Mouse (Mus musculus) MN1 (cell line): ENCODE data around the gene Fance.
A peak's percentile ranks its signal among the peaks of the same experiment; 100 is the strongest.
"Not testable (repeated sequence)": the region's sequence is repeated elsewhere in the genome, so short reads cannot be mapped to it uniquely, and the experiment has no call there.

Experiments
- DNase-seq: peaks from one replicate; pipeline ENCODE4 v3.0.0-alpha.2; 2016; ENCODE audit warnings: low spot score

The Fance gene

DNA sequence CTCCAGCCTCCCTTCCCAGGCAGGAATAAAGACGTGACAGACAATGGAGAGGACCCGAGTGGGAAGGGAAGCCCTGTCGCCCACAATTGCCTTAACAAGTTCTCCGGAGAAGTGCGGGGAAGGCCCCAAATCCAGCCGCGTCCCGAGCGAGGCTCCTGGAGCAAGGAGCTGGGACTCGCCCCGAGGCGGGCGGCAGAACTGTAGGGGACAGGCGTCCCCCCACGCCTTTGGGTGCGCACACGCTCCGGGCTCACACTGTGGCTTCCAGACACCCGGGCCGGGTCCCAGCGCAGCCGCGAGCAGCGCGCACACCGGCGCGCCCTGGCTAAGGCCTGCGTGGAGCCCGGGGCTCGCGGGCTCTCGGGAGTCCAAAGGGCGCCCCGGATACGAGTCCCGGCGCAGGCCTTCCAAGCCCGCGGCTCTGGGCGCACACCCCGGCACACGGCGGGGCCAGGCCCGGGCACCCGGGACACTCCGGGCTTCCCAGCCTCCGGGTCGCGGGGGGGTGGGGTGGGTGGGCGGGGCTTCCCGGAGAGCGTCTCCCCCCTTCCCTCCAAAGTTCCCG, 36.7 kb downstream of the Fance start:
- peak; percentile 55 for DNase-seq

- peak; percentile 79 for DNase-seq
Observed at GRCm38 (mm10) chr17:28350466-28351352, 37.4 kb downstream of the Fance start, which contains the start of gene Tead3. Gene Tead3 (minus strand): TSS chr17:28350817.

GRCm38 (mm10) chr17:28351353-28351890, 38.1 kb downstream of the Fance start:
- no peak for DNase-seq

DNA sequence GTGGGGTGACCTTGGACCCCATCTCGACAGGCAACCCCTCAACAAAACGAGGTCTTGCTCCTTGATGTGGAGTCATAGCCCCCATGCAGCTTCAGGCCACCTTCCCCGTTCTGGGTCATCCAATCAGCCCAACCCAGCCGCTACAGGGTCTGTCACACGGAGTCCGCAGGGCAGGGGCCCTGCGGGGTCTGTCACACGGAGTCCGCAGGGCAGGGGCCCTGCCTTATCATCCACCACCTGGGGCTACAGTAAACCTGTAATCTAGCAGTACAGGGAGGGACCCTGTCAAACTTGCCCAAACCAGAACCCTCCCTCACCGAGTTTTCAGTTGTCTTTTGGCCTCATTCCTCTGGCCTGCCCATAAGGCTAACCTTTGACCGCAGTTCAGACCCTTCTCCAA, 38.7 kb downstream of the Fance start:
- no peak for DNase-seq

DNA sequence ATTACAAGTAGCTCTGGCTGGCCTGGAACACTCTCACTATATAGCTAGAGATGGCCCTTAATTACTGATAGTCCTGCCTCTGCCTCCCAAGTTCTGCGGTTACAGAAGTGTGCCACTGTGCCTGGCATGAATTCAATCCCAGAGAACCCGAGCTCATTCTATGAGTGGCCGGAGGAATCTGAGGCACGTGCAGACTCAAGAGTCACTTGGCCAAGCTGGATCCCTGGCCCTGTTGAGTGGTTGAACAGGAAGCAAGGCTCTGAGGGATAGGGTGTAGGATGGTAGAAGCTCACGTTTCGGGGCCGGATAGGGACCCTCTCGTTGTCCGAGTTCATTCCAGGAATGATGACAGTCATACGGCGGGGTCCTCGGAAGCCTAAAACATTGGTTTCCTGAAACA, 42.6 kb downstream of the Fance start:
- DNase-seq, result no peak

DNA sequence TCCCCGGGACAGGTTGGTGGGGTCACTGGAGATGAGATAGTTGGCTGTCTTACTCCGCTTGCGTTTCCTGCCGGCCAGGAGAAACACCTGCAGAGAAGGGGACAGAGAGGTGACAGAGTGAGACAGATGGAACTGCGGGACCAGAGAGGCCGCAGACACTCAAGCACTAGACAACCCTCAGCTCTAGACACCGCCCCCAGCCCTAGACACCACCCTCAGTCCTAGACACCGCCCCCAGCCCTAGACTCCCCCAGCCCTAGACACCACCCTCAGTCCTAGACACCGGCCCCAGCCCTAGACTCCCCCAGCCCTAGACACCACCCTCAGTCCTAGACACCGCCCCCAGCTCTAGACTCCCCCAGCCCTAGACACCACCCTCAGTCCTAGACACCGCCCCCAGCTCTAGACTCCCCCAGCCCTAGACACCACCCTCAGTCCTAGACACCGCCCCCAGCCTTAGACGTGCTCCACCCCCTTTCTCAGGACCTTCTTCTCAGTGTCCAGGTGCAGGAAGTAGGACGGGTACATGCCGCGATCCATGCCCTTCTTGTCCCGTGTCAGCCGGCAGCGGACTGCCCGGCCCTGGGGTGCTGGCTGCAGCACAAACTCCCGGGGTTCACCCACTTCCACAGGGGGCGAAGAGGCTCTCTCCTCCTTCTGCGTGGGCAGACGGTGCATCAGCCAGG, 45.4 kb downstream of the Fance start:
- DNase-seq, result not testable (repeated sequence)

DNA sequence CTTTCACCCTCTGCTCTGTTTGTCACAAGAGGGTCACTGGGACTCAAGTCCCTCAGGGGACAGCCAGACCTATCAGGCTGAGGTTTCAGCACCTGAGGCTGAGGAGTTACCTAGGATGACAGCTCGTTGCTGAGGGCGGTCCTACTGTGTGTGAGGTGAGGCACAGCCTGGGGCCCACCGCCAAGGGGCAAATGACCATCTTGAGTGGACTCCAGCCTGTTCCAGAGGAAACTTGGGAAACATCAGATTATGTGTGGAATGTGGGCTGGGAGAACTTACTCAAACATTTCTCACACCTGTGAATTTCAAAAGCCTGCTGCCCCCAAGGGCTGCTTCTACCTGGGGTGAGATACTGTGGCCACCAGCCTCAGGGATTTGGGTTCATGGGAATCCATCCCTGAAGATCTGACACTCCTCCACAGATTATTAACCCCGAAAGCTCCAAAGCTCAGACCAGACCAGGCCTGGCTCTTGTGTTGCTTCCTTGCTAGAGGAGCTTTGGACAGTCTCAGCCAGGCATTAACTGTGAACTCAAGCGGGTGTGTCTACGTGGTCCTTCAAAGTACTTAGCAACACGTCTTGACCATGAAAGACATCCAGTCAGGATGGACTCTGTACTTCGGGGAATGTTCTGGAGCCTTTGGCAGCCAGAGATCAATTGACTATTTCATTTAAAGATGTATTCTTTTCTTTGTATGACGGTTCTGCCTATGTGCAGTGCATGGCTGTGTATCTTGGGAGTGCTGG, 47.4 kb downstream of the Fance start:
- no peak for DNase-seq

- DNase-seq, result no peak
Observed at GRCm38 (mm10) chr17:28361921-28362652, 48.8 kb downstream of the Fance start.

DNA sequence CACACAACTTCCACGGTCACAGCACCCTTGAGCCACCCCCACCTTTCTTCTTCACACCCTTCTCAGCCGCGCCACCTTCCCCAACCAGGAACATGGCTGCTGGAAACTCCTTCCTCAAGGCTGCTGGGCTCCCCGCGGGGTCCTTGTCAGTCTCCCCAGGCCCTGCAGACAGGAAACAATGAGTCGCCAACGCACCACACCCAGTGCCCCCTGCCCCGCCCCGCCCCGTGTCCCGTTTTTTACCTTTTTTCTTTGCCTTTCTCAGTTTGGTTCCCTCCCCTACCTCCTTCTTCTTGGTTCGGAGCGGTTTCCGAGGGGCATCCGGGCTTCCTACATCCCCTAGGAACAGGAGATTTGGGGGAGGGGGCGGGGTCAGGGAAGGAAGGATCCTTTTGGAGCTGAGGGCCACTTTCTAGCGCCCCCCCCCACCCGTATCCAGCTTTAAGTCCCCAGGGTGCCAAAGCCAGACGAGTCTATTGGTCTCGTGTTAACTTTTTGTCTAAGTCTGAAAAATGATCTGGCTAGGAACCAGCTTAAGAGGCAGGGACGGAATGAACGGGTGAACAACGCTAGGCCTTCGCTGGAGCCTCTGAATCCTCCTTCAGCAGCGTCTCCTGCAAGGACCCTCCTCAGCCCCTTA, 49.5 kb downstream of the Fance start:
- no peak for DNase-seq

DNA sequence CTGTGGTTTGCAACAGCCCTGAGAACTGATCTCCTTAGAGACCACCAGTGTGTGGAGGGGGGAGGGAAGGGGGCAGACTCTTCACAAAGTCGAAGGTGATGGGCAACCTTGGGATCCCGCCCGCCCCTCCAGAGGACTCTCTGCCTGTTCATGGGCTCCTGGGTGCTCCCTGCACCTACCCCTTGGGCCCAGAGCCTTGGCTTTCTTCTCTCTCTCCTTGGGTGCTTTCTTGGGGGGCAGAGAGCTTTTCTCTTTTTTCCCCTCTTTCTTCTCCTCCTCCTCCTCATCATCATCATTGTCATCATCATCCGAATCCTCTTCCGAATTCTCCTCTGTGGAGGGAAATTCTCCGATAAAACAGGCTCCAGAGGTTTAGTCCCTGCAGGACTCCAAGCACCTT, 50.2 kb downstream of the Fance start:
- DNase-seq, result no peak

DNA sequence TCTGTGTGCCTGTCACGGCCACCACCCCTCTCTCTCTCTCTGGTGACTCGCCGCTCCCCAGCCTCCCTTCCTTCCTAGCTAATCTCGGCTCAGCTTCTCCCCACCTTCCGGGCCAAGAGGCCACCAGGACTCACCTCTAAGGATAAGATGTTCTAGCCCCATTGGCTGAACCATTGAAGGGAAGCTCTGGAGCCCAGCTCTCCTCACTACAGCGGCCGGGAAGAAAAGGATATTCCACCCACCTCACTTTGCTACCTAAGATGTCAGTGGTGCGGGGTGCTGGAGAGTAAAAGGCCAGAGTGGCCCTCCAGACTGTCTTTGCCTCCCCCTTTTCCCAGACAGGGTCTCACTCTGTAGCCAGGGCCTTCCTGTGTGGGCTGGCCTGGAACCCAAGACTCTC, 51.8 kb downstream of the Fance start, which contains the start of gene Tulp1:
TSS of gene Tulp1 (minus strand) at position 101 of the 400 bp plus-strand sequence.
- DNase-seq, result no peak

- peak; percentile 69 for DNase-seq
Observed at GRCm38 (mm10) chr17:28368449-28368848, 55.1 kb downstream of the Fance start.

DNA sequence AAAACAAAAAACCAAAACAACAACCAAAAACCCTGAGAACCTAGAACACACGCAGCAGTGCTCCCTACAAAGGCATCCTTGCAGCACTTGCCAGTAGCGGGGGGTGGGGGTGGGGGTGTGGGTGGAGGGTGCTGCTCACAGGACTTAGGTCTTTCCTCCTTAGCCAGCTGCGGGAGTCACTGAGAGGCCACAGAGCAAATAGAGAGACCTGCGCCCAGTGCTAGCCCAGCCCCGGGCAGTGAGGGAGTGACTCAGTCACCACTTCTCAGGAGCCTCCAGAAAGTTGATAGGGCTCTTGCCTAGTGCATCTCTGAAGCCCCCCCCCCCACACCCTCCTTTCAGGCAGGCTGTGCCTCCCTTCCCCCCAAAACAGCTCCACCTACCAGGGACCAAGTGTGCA, 55.7 kb downstream of the Fance start:
- DNase-seq, result no peak

DNA sequence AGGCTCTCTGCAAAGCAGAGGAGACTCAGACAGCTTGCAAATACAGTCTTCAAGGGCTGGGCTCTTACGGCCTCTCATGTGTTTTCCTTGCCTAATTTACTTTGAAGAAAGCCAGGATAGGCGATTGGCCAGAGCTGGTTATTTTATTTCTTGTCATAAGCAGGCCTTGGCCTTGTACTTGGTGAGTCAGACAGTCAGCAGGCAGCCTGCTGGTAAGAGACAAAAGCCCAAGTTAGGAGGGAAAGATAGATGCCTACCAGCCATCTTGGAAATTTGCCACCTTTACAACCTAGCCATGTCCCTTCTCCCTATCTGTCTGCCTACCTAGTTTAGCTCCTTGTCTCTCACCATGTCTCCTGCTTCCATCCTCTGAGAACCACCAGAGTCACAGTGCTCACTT, 58.0 kb downstream of the Fance start:
- DNase-seq, result peak; percentile 79

GRCm38 (mm10) chr17:28371941-28372340, 58.6 kb downstream of the Fance start:
- DNase-seq, result no peak

GRCm38 (mm10) chr17:28373821-28374220, 60.5 kb downstream of the Fance start:
- DNase-seq, result peak; percentile 49

- no peak for DNase-seq
Observed at GRCm38 (mm10) chr17:28374494-28374893, 61.2 kb downstream of the Fance start.

- DNase-seq, result no peak
Observed at GRCm38 (mm10) chr17:28375592-28376061, 62.3 kb downstream of the Fance start.
